Mouse (Mus musculus) CH12.LX (cell line): ENCODE measurements around the gene Nod1. TPM values are rescaled to one million over a fixed set of nuclear protein-coding genes. Genes with fewer than 3 reads are reported as not detected.

Source experiments
- DNase-seq: peaks from one replicate; pipeline ENCODE4 v3.0.0-alpha.2; 2013; ENCODE audit errors: extremely low read depth
- H3K27ac ChIP-seq: 2 replicates; pipeline ENCODE4 v1.5.1; 2012; ENCODE audit warnings: low read depth, mild to moderate bottlenecking, control low read depth, moderate library complexity; ENCODE audit not compliant: insufficient read depth
- H3K27me3 ChIP-seq: replicated peaks from 2 replicates; pipeline ENCODE3; 2012; ENCODE audit warnings: inconsistent platforms
- H3K36me3 ChIP-seq, 2 experiments: replicated peaks in 1 of 2; 2 replicates each; pipeline versions ENCODE3 to v1.6.1; 2012; ENCODE audit warnings: inconsistent platforms in 1 of 2, low read length in 1 of 2, mild to moderate bottlenecking in 1 of 2, mixed read lengths in 1 of 2, moderate library complexity in 1 of 2; ENCODE audit not compliant: control insufficient read depth in 1 of 2, insufficient read depth in 1 of 2
- H3K4me1 ChIP-seq, 2 experiments: 2 replicates each; pipeline ENCODE4 v1.6.1; 2012; ENCODE audit warnings: inconsistent platforms in 1 of 2, moderate library complexity in 1 of 2; ENCODE audit not compliant: insufficient read depth in 2 of 2, control insufficient read depth in 1 of 2
- H3K4me2 ChIP-seq: 2 replicates; pipeline ENCODE4 v1.6.1; 2012; ENCODE audit warnings: low read depth, mild to moderate bottlenecking, control low read depth; ENCODE audit not compliant: poor library complexity, insufficient read depth, severe bottlenecking
- H3K4me3 ChIP-seq, 3 experiments: fragments of 150-350 bp in 1 of 3; sonication (generic) in 1 of 3; replicated peaks in 1 of 3; 2 replicates each; pipeline versions ENCODE3 to v1.5.1; 2011 to 2012; ENCODE audit warnings: low read depth in 2 of 3, low read length in 2 of 3, mild to moderate bottlenecking in 2 of 3, moderate library complexity in 2 of 3, control low read depth in 1 of 3, improper control_type of control experiment in 1 of 3, inconsistent platforms in 1 of 3, mixed read lengths in 1 of 3; ENCODE audit not compliant: poor library complexity in 1 of 3
- H3K79me2 ChIP-seq: replicated peaks from 2 replicates; pipeline ENCODE4 v1.6.1; 2012; ENCODE audit warnings: mild to moderate bottlenecking, moderate library complexity; ENCODE audit not compliant: control insufficient read depth, poor library complexity, insufficient read depth, severe bottlenecking; ENCODE audit errors: extremely low read depth
- H3K9ac ChIP-seq: 2 replicates; pipeline ENCODE4 v1.6.1; 2012; ENCODE audit warnings: low read depth, mild to moderate bottlenecking, control low read depth, moderate library complexity; ENCODE audit not compliant: insufficient read depth
- H3K9me3 ChIP-seq: replicated peaks from 2 replicates; pipeline ENCODE3; 2012; ENCODE audit warnings: low read length, inconsistent platforms, mixed read lengths
- BHLHE40 ChIP-seq: IDR thresholded peaks from 2 replicates; pipeline ENCODE4 v1.6.1; 2011; ENCODE audit warnings: mild to moderate bottlenecking, low read depth, low read length, improper control_type of control experiment
- CHD1 ChIP-seq: IDR thresholded peaks from 2 replicates; pipeline ENCODE4 v1.6.1; 2012; ENCODE audit warnings: low read depth, low read length, improper control_type of control experiment, inconsistent platforms
- CHD2 ChIP-seq: IDR thresholded peaks from 2 replicates; pipeline ENCODE4 v1.6.1; 2011; ENCODE audit warnings: low read length, improper control_type of control experiment
- EP300 ChIP-seq: IDR thresholded peaks from 2 replicates; pipeline ENCODE4 v1.6.1; 2011; ENCODE audit warnings: low read length, improper control_type of control experiment
- ETS1 ChIP-seq: conservative IDR thresholded peaks from 2 replicates; pipeline ENCODE4 v1.6.1; 2012; ENCODE audit warnings: low read depth, mild to moderate bottlenecking, inconsistent platforms, low read length, improper control_type of control experiment, moderate library complexity
- HCFC1 ChIP-seq: IDR thresholded peaks from 2 replicates; pipeline ENCODE4 v1.6.1; 2012; ENCODE audit warnings: low read depth, mild to moderate bottlenecking, inconsistent platforms, low read length, improper control_type of control experiment
- KAT2A ChIP-seq: IDR thresholded peaks from 2 replicates; pipeline ENCODE4 v1.6.1; 2012; ENCODE audit warnings: low read length, improper control_type of control experiment, inconsistent platforms; ENCODE audit not compliant: insufficient replicate concordance
- MAX ChIP-seq: IDR thresholded peaks from 2 replicates; pipeline ENCODE4 v1.6.1; 2011; ENCODE audit warnings: low read length, improper control_type of control experiment
- NELFE ChIP-seq: IDR thresholded peaks from 2 replicates; pipeline ENCODE4 v1.6.1; 2011; ENCODE audit warnings: low read depth, low read length, improper control_type of control experiment
- RAD21 ChIP-seq: IDR thresholded peaks from 2 replicates; pipeline ENCODE4 v1.6.1; 2011; ENCODE audit warnings: low read depth, mild to moderate bottlenecking, low read length, improper control_type of control experiment, moderate library complexity
- SIN3A ChIP-seq: IDR thresholded peaks from 2 replicates; pipeline ENCODE4 v1.6.1; 2012; ENCODE audit warnings: low read length, improper control_type of control experiment, inconsistent platforms
- SMC3 ChIP-seq: IDR thresholded peaks from 2 replicates; pipeline ENCODE4 v1.6.1; 2011; ENCODE audit warnings: low read depth, low read length, improper control_type of control experiment
- TBP ChIP-seq: conservative IDR thresholded peaks from 2 replicates; pipeline ENCODE4 v1.6.1; 2011; ENCODE audit warnings: low read depth, low read length, improper control_type of control experiment
- TCF12 ChIP-seq: IDR thresholded peaks from 2 replicates; pipeline ENCODE4 v1.6.1; 2014; ENCODE audit warnings: low read depth, mild to moderate bottlenecking, inconsistent platforms, low read length, improper control_type of control experiment
- dilution Hi-C: fragments of 300-500 bp; cut with MboI; formaldehyde crosslinking; loops from 2 replicates; pipeline ENCODE4 v1.14.3; 2020; ENCODE audit warnings: low sequenced_read_pairs; ENCODE audit not compliant: extremely low pct_unique_long_range_greater_than_20kb, extremely low pct_ligation_motif_present
- in situ Hi-C: fragments of 300-500 bp; cut with MboI; formaldehyde crosslinking; loops from 3 replicates; pipeline ENCODE4 v1.14.3; 2019; ENCODE audit warnings: low sequenced_read_pairs, low pct_ligation_motif_present, low pct_unique_long_range_greater_than_20kb, mixed read lengths
- polyA plus RNA-seq: library from polyadenylated mRNA; unstranded; fragments of >175 nt; gene quantifications from 2 replicates; pipeline ENCODE4 v1.2.1, GENCODE M21; 2012; ENCODE audit warnings: low read depth; ENCODE audit not compliant: insufficient read length
- total RNA-seq, 2 experiments: library from RNA; depleted of rRNA; stranded (reverse); fragments of 300-350 nt in 1 of 2; fragments of >200 nt in 1 of 2; gene quantifications; 2 replicates each; pipeline ENCODE4 v1.2.3; 2012 to 2014

Gene Nod1
- total RNA-seq (2012; rRNA removed) (0.08 and 0.30 TPM in 2 replicates), total RNA-seq (2014; rRNA removed) (0.41 and 0.46 TPM in 2 replicates), polyA plus RNA-seq (0.29 and 0.40 TPM in 2 replicates)

DNA sequence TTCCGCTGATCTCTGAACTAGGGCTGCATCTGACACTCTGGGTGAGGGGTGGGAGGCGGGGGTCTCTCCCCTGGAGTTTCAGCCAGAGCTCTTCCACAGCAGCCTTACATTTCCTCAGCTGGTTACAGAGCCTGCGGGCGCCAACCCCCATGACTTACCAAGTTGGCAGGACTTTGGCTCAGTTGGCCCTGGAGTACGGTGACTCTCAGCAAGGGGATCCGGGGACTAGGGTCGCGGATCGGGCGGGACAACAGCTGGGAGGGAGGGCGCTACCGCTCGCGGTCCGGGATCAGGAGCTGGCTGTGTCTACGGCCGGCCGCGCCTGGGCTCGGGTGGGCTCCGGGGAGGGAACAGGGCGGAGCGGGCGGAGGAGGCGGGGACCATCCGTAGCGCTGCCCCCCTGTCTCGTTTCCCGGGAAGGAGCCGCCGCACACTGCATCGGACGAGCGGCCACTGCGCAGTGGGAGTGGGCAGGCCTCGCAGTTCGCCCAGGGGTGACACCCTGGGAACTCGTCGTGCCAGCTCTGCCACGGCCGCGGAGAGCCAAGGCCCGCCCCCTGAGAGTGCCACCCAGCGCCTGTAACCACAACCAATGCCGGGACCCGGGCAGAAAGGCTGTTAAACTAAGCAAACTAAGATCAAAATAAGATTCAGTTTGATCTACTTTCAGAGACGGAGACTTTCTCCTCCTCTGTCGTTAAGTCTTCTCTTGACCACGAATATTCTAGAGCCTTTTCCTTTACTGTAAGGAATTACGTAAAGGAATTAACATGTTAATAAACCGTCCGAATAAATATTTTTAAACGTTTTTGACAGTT, at the start of gene Nod1:
Nod1 (minus strand) TSS at position 502 of the 818 bp plus-strand sequence.
- in situ Hi-C loops (no loop called here), dilution Hi-C loops (no loop called here)
- Histone ChIP-seq H3K9me3 (no peaks in the 10 kb centered on the region), H3K27me3 (peaks cover 21% of the 10 kb centered on the region), H3K27ac (no peak within 1 kb of the TSS), H3K36me3 (no peaks in the 10 kb centered on the region), H3K4me2 (peak within 1 kb of the TSS; percentile 78), H3K4me1 (peaks cover 4 to 15% of the 10 kb centered on the region in 2 experiments; a peak in 3 of 4 replicates), H3K9ac (peak within 1 kb of the TSS; percentile 85), H3K4me3 (peak within 1 kb of the TSS; percentile 62 to 83 (median 64)), H3K79me2 (no peaks in the 10 kb centered on the region)
- peak; percentile 26 for DNase-seq
- TF ChIP-seq RAD21 (no peak), BHLHE40 (no peak), CHD2 (no peak), EP300 (no peak), ETS1 (no peak), CHD1 (no peak), SIN3A (no peak), MAX (no peak), SMC3 (no peak), NELFE (no peak), KAT2A (no peak), TBP (no peak), HCFC1 (no peak)

DNA sequence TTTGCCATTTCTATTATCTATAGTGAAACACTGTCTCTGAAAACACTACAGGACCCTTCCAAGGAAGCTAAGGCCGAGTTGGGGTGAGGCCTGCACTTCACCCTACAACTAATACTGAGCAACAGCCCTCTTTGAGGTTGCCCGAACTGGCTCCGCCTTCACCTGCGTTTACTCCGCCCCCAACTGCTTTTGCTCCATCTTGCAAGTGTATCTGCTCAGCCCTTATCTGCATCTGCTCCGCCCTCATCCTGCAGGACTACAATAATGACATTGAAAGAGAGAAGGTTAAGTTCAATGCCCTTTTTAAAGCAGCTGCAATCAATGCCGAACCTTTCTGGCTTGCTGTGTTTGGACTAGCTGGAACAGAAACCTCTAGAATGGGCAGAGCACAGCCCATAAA, 49.4 kb upstream of the Nod1 start:
- no peaks in the 10 kb centered on the region for H3K9me3 ChIP-seq
- H3K4me2 ChIP-seq, result no peak overlapping the region
- H3K4me1 ChIP-seq, result peaks cover 0 to 8% of the 10 kb centered on the region in 2 experiments; a peak in 2 of 4 replicates
- no peak overlapping the region for H3K9ac ChIP-seq
- no peaks in the 10 kb centered on the region for H3K36me3 ChIP-seq
- no peak overlapping the region for H3K27ac ChIP-seq
- H3K4me3 ChIP-seq, result no peak overlapping the region
- in situ Hi-C loops (loop anchor here (25.0 kb wide), 1 partner anchor 435 kb away; the partner anchor contains the start of genes Fkbp14 and Plekha8), dilution Hi-C loops (no loop called here)
- no peaks in the 10 kb centered on the region for H3K79me2 ChIP-seq
- TF ChIP-seq ETS1 (no peak), TCF12 (no peak)
- DNase-seq, result no peak
- H3K27me3 ChIP-seq, result no peaks in the 10 kb centered on the region
